Mouse (Mus musculus): ENCODE measurements around the gene Myo1d.

Gene Myo1d

DNA sequence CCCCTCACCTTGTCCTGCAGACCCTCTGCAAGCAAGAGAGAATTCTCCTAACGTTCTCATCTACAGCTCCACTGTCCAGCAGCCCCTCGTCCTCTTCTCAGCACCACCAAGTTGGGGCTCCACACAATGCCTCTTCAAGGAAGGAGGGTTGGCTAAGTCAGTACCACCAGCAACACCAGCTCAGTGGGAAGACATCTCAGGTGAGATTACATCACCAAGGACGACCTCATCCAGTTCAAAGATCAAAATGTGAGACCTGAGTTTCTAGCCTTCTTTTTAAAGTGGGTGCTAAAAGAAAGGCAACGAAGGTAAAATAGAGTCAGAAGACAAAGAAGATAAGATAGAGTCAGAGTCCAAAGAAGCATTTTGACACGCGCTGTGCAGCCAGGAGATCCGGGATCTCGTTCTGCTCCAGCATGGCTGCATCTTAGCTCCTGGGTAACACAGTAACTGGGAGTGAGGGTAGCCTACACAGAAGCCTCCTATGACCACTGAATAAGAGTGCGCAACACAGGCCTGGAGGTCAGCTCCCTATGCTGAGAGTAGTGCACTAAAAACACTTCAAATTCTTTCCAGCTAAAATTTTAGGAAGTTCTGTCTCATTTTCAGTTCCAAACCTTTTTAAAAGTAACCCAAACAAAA, 56.3 kb downstream of the Myo1d start:
- no peak for DNase-seq (ENCODE audit: low read depth, low spot score)

DNA sequence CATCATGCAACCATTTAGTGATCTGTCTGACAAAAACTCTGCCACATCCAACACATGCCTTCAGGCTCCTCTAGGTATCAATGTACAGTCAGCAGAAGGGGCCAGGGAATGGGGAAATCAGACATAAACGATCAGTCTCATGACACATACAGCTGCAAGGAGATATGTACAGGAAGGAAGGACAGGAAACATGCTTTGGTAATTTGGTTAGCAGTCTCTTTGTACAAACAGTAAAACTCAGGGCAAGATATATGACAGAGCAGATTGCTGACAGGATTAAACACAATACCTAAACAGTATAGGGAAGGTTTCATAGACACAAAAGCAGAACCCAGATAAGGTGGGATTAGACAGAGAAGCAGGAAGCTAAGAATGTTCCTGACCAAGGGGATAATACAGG, 60.8 kb downstream of the Myo1d start:
- DNase-seq (ENCODE audit: low read depth, low spot score): no peak

DNA sequence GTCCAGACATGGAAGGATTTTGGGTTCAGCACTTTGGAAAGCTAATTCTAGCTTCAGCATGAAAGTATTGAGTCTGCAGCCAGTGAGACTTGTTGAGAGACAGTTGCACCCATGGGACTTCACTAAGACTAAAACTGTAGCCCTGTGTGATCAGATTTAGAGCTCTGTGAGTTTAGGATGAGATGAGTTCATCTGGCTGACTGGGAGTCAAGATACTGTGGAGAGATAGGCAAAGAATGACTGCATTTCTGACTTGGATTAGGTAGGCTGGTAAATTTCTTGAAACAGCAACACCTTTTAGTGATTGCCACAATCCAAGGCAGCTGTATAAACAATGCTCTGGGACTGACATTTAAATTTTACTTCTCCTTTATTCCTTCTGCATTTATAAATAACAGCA, 61.8 kb downstream of the Myo1d start:
- DNase-seq (ENCODE audit: low read depth, low spot score): no peak

DNA sequence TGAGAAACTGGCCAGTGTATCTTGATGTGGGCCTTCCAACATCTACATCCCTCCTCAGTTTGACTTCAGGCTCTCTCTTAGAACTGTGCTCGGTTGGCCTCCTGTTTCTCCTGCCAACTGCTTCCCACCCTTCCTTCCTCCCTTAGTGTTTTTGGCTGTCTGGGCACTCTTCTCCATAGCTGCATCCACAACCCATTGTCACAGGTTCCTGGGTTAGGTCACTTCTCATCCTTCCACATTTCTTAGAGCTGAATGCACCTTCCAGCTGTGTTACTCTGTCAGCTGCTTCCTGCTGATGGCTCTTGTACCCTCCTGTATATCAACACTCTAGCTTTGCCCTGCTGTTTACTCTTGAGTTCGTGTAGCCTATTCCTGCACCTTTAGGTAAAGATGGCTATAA, 64.7 kb downstream of the Myo1d start:
- DNase-seq (ENCODE audit: low read depth, low spot score): no peak

DNA sequence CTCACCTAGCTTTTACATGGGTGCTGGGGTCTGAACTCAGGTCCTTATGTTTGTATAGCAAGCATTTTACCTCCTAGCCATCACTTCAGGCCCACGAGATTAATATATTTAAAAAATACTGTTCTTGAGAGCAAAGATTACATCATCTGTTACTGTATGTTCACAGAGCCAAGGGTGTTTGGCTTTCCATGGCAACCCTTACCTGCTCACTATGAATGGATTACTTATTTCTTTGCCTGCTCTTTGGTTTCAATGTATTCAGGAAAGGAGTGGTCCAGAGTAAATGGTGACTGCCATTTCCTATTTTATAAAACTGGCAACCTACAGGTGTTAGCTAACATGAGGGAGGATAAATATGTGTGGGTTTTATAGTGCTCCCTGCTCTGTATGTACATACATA, 66.1 kb downstream of the Myo1d start:
- DNase-seq (ENCODE audit: low read depth, low spot score): no peak

DNA sequence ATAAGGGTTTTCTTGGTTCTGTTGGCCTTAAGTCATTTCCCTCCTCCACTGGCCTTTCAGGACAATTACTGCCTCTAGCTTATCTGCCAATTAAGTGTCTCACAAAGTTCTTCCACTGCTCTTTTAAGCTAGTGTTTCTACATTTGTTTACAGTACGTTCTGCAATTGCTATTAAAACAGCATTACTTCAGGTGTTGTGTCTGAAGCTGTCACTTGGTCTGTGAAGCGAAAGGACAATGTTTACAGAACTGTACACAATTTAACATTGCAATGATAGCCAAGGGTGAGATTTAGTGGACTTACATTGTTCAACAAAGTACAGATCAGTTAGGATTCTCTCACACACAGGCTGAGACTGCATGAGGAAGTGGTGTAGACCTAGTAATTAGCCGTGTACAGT, 67.6 kb downstream of the Myo1d start:
- DNase-seq (ENCODE audit: low read depth, low spot score): no peak

DNA sequence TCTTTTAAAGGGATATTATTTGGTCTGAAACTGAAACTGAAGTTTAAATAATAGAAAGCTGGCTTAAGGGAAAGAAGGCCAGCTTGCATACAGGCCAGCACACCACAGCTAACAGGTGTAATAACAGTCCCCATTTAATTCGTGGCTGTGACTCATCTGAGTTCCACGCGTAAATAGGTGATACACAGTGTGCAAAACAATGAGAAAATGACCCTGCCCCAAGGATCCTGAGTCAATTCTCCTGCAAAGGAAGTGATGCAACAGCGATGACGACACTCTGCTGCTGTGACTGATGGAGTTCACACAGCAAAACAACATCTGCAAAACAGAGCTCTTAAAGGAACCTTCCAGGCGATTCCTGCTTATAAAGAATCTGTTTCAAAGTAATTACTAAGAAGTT, 68.5 kb downstream of the Myo1d start:
- no peak for DNase-seq (ENCODE audit: low read depth, low spot score)

DNA sequence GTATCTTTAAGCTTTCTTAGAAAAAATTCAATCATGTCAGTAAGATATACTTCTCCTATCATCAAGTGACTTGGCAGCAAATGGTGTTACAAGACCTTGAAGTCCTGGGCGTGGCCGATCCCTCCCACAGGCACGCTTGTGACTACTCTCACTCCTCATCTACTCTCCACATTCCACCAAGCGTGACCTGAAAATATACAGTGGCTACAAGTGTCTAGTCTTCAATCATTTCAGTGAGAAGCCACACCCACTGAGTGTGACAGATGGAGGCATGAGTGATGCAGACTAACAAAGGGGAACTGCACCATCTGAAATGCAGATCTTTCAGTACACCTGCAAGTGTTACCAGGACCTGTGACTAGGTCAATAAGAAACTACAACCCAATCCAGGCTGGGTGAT, 79.2 kb downstream of the Myo1d start:
- DNase-seq (ENCODE audit: low read depth, low spot score): no peak

DNA sequence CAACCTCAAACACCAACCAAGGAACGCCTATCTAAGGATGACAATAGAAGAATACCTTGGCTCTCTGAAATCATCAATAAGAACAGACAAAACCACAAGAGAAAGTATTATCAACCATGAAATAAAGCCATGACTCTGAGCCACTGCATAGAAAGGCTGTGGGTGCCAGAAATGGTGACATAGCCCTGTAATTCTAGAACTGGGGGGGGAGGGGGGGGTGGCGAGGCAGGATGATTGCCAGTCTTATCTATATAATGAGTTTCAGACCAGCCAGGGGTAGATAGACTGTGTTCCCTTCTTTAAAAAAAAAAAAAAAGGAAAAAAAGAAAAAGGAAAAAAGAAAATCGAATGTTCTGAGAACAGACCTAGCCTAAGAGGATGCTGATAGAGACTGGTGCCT, 81.1 kb downstream of the Myo1d start:
- DNase-seq (ENCODE audit: low read depth, low spot score): no peak

DNA sequence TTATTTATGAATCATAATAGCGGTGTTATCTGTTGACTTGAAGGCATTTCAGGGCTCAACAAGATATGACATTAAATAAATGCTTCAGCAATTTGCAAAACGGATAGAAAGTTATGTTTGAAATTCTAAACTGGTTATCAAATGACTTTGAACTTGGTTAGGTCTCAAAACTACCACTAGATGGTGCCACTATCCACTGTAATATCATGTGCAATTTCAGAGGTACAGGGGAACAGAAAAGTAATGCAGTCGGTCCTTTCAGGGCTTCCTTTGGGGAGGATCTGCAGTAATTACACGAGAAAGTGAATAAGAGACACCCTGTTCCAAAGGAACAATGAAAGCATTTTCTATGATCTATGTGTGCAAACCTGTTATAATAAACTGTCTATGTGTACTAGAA, 83.5 kb downstream of the Myo1d start:
- DNase-seq (ENCODE audit: low read depth, low spot score): peak; percentile 40

DNA sequence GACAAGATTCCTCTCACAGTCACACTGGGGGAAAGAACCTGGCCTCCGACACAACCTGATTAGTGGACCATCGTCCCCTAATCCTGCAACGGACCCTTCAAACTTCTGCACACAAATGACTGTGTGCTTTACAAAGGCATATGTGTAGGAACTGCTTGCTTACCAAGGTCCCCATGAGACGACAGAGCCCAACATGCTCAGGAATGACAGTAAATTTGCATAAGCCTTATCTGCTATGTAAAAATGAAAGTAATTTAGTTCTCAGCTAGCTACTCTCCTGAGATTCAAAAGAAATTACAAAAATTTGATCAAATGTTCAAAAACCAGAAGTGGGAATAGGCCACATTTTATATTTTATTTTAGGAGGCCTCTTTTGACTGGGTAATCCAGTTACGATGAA, 95.2 kb downstream of the Myo1d start:
- no peak for DNase-seq (ENCODE audit: low read depth, low spot score)

DNA sequence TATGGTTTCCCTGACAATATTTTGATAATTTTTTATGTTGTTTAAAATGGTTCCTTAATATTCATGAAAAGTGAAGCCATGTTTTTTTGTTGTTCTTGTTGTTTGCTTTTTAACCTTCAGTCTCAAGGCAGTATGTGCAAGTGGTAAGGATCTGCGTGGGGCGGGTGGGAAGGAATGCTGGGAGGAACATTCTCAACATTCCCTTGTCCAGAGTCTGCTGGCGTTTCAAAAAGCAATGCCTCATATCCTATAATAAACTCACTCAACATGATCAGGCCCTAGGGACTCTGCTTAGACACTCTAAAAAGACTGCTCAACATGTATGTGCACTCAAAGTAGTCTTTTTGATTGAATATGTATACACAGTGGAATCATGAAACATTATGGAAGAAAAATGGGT, 97.1 kb downstream of the Myo1d start:
- no peak for DNase-seq (ENCODE audit: low read depth, low spot score)

DNA sequence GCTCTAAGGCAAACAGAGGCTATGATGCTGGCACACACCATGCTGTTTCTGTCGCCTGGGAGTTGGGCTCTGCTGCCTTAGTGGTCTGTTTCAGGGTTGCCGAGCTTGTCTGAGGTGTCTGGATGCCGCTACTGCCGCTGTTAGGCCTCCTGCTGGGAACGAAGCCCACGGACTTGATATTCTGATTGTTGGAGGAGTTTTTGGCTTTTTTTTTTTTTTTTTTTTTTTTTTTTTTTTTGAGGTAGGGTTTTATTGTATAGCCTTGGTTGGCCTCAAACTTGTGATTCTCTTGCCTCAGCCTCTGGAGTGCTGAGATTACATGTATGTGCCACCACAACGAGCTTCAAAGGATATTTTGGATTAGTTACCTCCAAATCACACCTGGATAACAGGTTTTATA, 106.8 kb downstream of the Myo1d start:
- DNase-seq (ENCODE audit: low read depth, low spot score): no peak

DNA sequence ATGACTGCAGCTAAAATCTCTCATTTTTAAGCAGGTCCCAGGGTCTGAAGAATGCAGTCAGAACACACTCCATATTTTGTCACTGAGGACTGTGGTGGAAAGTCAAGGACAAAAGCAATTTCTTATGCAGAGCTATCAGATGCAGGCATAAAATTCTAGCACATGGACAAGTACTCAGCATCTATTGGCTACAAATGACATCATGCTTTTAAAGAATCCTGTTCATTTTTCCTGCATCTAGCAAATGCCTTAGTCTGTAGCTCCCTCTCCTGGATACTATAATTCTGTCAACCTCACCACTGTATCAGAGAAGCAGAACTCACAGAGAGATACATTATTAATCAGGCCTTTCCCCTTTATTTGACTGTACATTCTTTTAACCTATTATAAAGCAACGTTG, 109.4 kb downstream of the Myo1d start:
- DNase-seq (ENCODE audit: low read depth, low spot score): peak; percentile 60

DNA sequence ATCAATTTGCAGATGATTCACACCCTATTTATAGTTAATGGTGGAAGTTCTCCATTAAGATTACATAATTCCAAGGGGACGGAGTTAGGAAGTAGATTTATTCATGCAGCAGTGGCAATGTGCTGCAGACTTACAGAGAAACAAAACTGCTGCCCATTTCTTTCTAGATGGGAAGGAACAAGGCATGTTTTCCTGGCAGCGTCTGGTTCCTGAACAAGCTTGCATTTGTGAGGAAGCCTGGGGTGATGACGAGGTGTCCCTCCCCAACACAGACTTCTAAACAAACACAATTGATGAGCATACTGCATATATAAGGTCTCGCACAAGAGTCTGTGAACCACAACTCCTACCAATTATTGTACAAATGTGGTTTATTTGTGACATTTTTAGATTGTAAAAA, 109.9 kb downstream of the Myo1d start:
- DNase-seq (ENCODE audit: low read depth, low spot score): no peak

DNA sequence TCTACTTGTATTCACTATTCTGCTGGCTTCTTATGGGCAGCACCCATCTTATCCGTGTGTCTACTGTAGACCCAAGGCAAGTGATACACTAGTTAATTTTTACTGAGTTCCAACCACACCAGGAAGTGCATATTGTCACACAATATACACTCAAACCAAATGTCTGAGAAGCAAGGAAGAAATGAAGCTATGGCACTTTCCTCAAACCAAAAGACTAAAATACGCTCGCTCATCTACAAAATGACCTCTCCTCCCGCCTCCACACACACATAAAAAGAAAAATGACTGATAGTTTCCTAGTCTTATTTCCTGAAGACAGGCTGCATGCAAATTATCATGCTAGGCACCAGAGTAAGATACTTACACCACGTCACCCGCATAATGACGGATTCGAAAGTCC, 113.6 kb downstream of the Myo1d start:
- no peak for DNase-seq (ENCODE audit: low read depth, low spot score)

DNA sequence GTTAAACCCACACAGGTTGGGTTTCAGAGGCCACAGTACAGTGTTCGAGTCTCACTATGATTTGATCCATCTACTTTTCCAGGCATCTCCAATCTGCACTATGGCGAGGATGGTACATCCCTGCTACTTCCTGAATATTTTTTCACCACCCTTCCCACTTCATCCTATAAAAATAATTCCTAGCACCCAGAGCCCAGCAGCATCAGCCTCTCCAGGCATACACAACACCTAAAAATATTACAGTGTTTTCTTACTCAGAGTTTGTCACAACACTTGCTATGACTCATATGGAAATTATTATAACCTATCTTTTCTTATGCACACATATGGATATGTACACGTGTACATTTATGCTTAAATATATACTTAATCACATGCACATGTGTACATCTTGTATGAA, 115.6 kb downstream of the Myo1d start:
- DNase-seq (ENCODE audit: low read depth, low spot score): no peak

DNA sequence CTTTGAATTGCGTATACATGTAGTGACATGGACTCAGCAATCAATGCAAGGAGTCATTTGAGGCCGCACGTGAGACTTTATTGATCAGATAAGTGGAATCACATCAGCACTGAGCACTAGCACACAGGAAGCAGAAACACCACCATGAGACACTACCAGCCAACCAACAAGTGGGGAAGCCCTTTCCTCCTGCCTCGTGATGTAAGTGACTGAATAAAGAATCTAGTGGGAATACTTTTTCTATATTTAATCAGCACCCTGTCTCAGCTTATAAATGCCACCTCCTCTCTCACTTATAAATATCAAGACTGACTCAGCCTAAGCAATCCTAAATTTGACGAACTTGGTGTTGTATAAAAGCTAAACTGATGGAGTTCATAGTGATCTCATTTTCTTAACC, 134.7 kb downstream of the Myo1d start:
- no peak for DNase-seq (ENCODE audit: low read depth, low spot score)

DNA sequence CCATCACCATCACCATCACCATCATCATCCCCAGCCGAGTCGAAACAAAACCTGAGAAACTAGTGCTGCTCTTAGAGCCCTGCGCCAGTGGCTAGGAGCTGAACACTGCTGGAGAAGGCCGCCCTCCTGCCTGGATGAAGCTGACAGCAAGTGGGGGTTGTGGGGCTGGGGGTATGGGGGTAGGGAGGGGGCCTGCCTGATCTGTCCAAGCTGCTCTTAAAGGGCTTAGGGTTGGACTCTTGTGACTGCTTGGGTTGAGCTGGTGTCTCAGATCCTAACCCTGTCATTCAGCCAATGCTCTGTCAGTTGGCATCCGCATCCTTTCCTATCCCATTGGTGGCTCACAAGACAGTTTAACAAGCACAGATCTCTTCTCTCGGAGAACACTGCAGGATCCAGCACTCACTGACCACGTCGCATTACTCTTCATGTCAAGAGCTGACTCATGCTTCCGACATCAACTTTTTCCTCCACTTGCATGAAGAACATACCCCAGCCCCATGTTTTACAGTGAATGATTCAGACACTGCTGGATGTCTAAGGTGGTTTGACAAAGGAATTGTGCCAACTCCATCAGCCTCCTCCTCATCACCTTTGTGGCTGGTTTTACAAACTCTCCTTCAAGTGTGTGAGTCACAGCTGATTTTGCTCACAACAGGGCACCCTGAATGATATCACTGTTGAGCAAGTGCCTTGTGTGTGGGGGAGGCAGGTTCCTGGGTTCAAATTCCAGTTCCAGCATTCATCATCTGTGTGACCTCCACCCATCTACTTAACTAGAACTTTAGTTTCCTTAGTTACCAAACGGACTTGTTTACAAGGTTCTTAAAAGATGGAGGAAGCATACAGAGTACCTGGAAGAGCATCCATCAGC, 150.6 kb downstream of the Myo1d start:
- DNase-seq (ENCODE audit: low read depth, low spot score): no peak

DNA sequence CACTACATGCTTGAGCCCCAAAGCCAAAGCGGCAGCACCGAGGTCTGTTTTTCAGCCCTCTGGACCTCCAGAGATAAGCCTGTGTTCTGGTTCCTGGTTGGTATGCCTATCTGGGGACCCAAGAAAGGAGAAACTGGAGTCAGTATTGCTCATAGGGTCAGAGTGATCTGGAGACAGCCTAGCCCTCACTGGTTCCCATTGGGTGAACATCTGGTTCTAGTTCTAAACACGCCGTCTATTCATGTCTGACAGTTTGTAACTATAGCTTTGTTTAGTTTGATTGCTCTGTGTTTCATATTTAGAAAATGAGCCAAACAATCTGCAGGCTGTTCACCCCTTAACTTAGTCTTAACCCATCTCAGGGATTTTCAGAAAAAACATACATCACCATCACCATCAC, 151.2 kb downstream of the Myo1d start:
- no peak for DNase-seq (ENCODE audit: low read depth, low spot score)

DNA sequence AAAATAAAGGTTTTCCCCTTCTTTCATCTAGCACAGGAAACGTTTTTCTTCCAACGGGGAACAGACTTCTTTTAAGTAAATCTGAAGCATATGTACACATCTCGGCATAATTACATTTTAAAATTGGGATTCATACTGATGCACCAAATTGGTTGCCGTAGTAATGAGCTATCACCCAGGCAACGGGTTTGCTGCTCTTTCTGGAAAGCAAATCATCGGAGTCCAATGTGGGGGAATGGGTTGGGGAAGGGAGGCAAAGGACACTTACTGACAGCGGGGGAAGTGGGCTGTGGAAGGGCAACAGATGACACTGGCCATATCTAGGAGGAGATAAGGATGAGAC, 156.8 kb downstream of the Myo1d start:
- no peak for DNase-seq (ENCODE audit: low read depth, low spot score)

DNA sequence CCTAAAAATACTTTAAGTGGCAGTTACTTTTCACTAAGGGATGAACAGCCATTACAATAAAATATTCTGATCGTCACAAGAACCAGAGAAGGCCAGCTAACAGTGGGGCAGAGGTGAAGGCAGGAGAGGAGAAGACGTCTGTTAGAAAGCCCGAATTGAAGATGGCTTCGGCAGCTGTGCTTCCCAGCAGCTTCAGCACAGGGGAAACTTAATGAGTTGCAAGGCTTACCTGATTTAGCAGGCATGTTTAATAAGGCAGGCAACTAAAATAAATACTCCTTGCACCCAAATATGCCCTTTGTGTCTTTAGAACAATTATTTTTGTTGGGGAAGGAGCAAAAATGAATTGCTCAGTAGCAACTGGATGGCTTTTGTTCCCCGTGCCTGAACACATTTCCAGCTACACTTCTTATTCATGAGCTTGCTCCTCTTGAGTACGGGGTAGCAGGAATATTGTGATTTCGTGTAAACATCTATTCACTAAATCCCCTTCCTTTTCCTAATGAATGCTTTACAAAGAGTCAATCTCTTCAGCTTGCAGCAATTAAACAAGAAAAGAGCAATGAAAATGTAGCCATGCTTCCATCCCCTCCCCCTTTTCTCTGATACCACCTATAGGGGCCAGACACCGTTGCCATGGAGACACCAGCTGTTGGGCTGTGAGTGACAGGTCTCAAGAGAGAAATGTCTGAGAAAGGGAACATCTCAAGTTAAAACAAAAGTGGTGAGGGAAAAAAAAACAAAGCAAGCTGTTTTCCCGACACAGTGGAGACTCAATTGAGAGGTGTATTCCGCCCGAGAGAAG, 157.4 kb downstream of the Myo1d start:
- no peak for DNase-seq (ENCODE audit: low read depth, low spot score)
